Mouse (Mus musculus): ENCODE results near the gene Gps1. TPM values are rescaled to one million over a fixed set of nuclear protein-coding genes. Genes with fewer than 3 reads are reported as not detected.
"Not testable (repeated sequence)": the region's sequence is repeated elsewhere in the genome, so short reads cannot be mapped to it uniquely, and the experiment has no call there.

The Gps1 gene
- total RNA-seq, 1 experiment from 2014 or later = 66.0 TPM

GRCm38 (mm10) chr11:120820546-120820945 lies 36.5 kb downstream of the Gps1 start:
- no peak for ATAC-seq (replicated peaks; ENCODE audit: low read depth, poor library complexity, severe bottlenecking)

- no peak for ATAC-seq (replicated peaks; ENCODE audit: low read depth, poor library complexity, severe bottlenecking)
Observed at GRCm38 (mm10) chr11:120821076-120821922, 37.2 kb downstream of the Gps1 start.

GRCm38 (mm10) chr11:120822321-120822720 lies 38.2 kb downstream of the Gps1 start:
- no peak for ATAC-seq (replicated peaks; ENCODE audit: low read depth, poor library complexity, severe bottlenecking)

DNA sequence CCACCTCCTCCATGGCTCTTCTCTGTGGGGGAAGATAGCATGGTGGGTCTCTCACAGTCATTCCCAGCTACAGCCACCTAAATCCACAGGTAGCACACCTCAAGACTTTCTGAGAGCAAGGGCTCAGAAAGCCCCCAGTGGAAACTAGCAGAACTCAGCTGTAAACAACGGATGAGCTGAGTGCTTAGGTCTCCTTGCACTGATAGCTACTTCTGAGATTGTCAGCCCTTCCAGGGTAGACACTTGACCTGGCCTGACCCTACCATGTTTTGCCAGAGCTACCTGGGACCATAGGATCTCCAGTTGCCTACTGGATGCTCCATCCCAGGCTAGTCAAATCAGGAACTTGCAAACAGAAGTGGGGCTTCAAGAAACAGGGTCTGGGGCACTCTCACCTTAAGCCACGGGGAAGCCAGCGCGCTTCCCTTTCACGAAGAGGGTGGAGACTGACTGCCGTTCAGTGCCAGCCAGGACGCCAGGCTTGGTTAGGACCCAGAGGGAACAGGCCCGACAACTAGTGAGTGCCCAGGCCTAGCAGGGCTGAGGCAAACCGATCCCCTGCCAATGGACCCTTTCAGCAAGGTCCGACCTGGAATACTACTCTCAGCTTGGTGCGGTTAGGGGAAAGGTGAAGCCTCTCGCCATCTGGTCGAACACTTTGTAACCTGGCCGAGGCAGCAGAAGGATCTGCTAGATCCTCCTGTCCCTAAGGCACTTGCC lies 38.9 kb downstream of the Gps1 start:
- ATAC-seq (replicated peaks; ENCODE audit: low read depth, poor library complexity, severe bottlenecking) = 0 out of 2 replicates have a peak, but pooled peaks have one; percentile 9

GRCm38 (mm10) chr11:120823551-120823947 lies 39.5 kb downstream of the Gps1 start:
- ATAC-seq (replicated peaks; ENCODE audit: low read depth, poor library complexity, severe bottlenecking) = peak; percentile 5

GRCm38 (mm10) chr11:120823956-120824786 lies 40.1 kb downstream of the Gps1 start, which contains the start of gene Fasn:
TSS of gene Fasn (minus strand) at chr11:120824547.
- peak; percentile 73 for ATAC-seq (replicated peaks; ENCODE audit: low read depth, poor library complexity, severe bottlenecking)

- peak; percentile 19; the same call in 1 of the 2 replicates for ATAC-seq (replicated peaks; ENCODE audit: low read depth, poor library complexity, severe bottlenecking)
Observed at GRCm38 (mm10) chr11:120824787-120825288, 40.8 kb downstream of the Gps1 start.

GRCm38 (mm10) chr11:120825289-120825863 lies 41.3 kb downstream of the Gps1 start:
- ATAC-seq (replicated peaks; ENCODE audit: low read depth, poor library complexity, severe bottlenecking) = no peak

DNA sequence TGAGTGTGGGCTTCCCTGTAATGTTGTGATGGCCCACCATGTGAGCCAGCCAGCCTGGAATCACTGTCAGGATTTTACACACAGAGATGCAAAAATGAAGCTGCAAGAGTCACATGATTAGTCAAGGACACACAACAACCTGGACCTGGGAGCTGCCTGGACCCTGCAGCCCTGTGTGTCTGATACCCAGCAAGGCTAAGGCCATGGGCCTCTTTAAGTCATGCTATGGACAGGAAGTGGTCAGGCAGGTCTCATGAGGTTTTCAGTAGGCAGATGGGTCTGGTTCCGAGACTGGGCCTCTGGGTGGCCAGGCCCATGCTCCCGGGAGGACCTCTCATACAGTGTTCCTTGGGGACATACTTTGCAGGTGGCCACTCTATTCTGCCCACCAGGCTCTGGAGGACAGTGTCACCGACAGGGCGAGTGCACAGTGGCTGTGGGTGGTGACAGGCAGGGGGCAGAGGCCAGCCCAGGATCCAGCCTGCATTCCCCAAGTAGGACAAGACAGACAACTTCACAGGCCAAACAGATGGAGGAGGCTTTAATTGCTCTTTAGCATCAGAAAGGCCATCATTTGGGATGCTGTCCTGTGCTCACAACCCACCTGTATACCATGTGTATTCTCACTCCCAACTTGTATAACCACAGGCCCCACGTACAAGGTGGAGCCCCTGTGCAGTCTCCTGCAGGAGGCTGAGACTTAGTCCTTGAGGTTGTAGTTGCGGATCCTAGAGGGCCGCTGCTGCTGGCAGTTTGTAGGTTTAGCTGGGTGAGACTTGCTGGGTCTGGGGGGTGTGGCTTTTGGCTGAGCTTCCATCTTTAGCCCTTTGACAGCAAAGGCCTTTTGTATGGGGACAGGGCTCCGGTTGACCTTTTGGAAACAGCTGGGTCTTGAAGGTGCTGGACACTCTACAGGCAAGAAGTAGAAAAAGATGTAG lies 42.2 kb downstream of the Gps1 start:
- ATAC-seq (replicated peaks; ENCODE audit: low read depth, poor library complexity, severe bottlenecking) = no peak

DNA sequence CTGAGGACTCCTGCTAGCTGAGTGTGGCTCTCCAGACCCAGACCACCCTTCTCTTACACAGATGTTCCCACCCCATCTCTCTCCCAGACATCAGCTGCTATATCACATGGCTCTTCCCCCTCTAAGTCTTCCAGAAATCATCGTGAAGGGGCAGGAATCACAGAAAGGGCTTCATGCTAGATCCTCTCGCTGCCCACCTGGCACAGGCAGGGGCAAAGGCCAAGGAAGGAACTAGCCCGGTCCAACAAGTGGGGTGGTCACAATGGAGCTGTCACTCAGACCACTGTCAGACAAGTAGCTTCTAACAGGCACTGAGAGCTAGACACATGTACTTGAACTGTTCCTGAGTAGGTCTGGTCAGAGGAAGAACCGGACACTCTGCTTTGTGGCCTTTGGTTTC lies 44.3 kb downstream of the Gps1 start:
- ATAC-seq (replicated peaks; ENCODE audit: low read depth, poor library complexity, severe bottlenecking) = no peak

GRCm38 (mm10) chr11:120829757-120830532 lies 45.9 kb downstream of the Gps1 start:
- no peak for ATAC-seq (replicated peaks; ENCODE audit: low read depth, poor library complexity, severe bottlenecking)

- no peak for ATAC-seq (replicated peaks; ENCODE audit: low read depth, poor library complexity, severe bottlenecking)
Observed at GRCm38 (mm10) chr11:120830686-120831085, 46.6 kb downstream of the Gps1 start.

DNA sequence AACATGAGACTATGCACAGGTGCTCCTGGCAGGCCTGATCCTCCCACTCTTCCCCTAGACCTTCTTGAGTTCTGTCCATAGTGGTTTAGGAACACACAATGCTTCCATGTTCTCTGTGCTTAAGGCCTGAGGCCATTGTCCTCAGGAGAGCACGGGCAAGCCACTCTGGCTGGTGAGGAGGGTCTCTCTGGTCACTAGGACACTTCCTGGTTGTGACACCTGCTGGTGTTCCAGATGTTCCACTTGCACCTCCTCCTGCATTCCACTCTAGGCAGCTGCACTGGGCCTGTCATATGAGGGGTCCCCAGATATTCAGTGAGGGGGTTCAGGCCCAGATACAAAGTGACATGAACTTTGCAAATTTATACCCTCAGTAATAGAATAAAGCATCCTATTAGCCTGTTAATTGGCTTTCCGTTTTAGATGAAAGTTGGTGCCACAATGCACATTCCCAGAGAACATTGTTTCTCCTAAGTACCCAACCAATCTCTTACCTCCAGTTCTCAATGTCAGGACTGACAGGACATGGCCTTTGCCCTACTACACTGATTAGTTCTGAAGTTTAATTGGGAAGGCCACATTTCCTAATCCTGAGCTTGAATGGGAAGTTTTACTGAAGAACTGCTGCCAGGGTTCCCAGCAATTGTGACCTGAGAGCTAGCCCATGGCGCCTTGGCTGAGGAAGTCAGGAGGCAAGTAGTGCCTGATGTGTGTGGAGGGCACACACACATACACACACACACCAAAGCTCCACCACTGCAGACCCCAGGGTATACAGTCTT lies 47.8 kb downstream of the Gps1 start:
- ATAC-seq (replicated peaks; ENCODE audit: low read depth, poor library complexity, severe bottlenecking) = no peak

DNA sequence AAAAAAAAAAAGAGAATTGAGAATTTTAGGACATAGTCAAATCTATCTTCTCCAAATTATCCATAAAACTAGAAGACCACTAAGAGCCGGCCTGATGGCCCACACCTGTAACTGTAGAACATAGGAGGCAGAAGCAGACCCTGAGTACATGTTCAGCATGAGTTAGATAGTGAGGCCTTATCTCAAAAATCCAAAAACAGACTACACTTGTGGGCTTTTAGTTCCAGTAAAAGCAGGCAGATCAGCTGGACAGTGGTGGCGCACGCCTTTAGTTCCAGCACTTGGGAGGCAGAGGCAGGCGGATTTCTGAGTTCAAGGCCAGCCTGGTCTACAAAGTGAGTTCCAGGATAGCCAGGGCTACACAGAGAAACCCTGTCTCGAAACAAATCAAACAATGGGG lies 48.9 kb downstream of the Gps1 start:
- not testable (repeated sequence) for ATAC-seq (replicated peaks; ENCODE audit: low read depth, poor library complexity, severe bottlenecking)

- no peak for ATAC-seq (replicated peaks; ENCODE audit: low read depth, poor library complexity, severe bottlenecking)
Observed at GRCm38 (mm10) chr11:120833555-120834280, 49.6 kb downstream of the Gps1 start.

Measured in common myeloid progenitor, adult 5-6 weeks (primary cell).